Mouse (Mus musculus): ENCODE data around the gene Sun1.

GRCm38 (mm10) chr5:139290467-139291259 is 90.2 kb downstream of the Sun1 start:
- TF ChIP-seq POLR2A (IDR thresholded peaks at IDR 0.05; ENCODE audit: low read depth, low read length) (no peak), CTCF (IDR thresholded peaks at IDR 0.05; ENCODE audit: borderline replicate concordance, insufficient read depth, low read length) (no peak)

All from embryonic fibroblast, embryonic 13.5 days (primary cell).